Mouse (Mus musculus) ES-E14 (cell line): ENCODE measurements around the gene Pold4. TPM values are rescaled to one million over a fixed set of nuclear protein-coding genes. Genes with fewer than 3 reads are reported as not detected.

Experiments used
- DNase-seq: peaks from one replicate; pipeline ENCODE4 v3.0.0-alpha.2; 2013; ENCODE audit warnings: low read depth, low spot score
- H3K27ac ChIP-seq: 2 replicates; pipeline ENCODE4 v1.5.1; 2012; ENCODE audit warnings: low read depth, mild to moderate bottlenecking, low read length, moderate library complexity, mixed read lengths; ENCODE audit not compliant: poor library complexity, insufficient read depth, severe bottlenecking
- H3K36me3 ChIP-seq: 2 replicates; pipeline ENCODE4 v1.6.1; 2012; ENCODE audit warnings: mild to moderate bottlenecking, low read length, moderate library complexity, mixed read lengths; ENCODE audit not compliant: control insufficient read depth, poor library complexity, insufficient read depth, severe bottlenecking
- H3K4me1 ChIP-seq, 2 experiments: fragments of 150-350 bp in 1 of 2; sonication (generic) in 1 of 2; 2 replicates each; pipeline ENCODE4 v1.6.1; 2012; ENCODE audit warnings: low read length in 2 of 2, mild to moderate bottlenecking in 1 of 2, mixed read lengths in 1 of 2; ENCODE audit not compliant: control insufficient read depth in 2 of 2, insufficient read depth in 2 of 2, poor library complexity in 1 of 2
- H3K4me3 ChIP-seq, 2 experiments: fragments of 150-350 bp in 1 of 2; sonication (generic) in 1 of 2; 2 replicates each; pipeline ENCODE4 v1.5.1; 2012; ENCODE audit warnings: low read length in 2 of 2, low read depth in 1 of 2, mild to moderate bottlenecking in 1 of 2, mixed read lengths in 1 of 2; ENCODE audit not compliant: insufficient read depth in 1 of 2, poor library complexity in 1 of 2, severe bottlenecking in 1 of 2
- H3K9ac ChIP-seq: 2 replicates; pipeline ENCODE4 v1.6.1; 2012; ENCODE audit warnings: low read depth, mild to moderate bottlenecking, low read length, mixed read lengths; ENCODE audit not compliant: poor library complexity, insufficient read depth, severe bottlenecking
- H3K9me3 ChIP-seq: fragments of 150-350 bp; sonication (generic); 2 replicates; pipeline ENCODE4 v1.6.1; 2012; ENCODE audit warnings: low read depth, mild to moderate bottlenecking, low read length; ENCODE audit not compliant: control insufficient read depth, insufficient read depth
- CHD2 ChIP-seq: IDR thresholded peaks from 2 replicates; pipeline ENCODE4 v1.6.1; 2014; ENCODE audit warnings: mild to moderate bottlenecking, low read depth, low read length, inconsistent platforms
- HCFC1 ChIP-seq: IDR thresholded peaks from 2 replicates; pipeline ENCODE4 v1.6.1; 2012; ENCODE audit warnings: low read length, inconsistent platforms, borderline replicate concordance; ENCODE audit not compliant: insufficient read depth
- MAFK ChIP-seq: IDR thresholded peaks from 2 replicates; pipeline ENCODE4 v1.6.1; 2014; ENCODE audit warnings: mild to moderate bottlenecking, low read depth, low read length, inconsistent platforms; ENCODE audit not compliant: insufficient read depth
- ZC3H11A ChIP-seq: IDR thresholded peaks from 2 replicates; pipeline ENCODE4 v1.6.1; 2012; ENCODE audit warnings: low read depth, mild to moderate bottlenecking, inconsistent platforms, low read length, borderline replicate concordance
- ZNF384 ChIP-seq: IDR thresholded peaks from 2 replicates; pipeline ENCODE4 v1.6.1; 2012; ENCODE audit warnings: low read depth, low read length, inconsistent platforms
- in situ Hi-C, 2 experiments: fragments of 600-800 bp; cut with MboI; formaldehyde crosslinking; loops; one replicate each; pipeline ENCODE4 v1.15.1; 2025; ENCODE audit warnings: low sequenced_read_pairs in 2 of 2, inconsistent platforms in 1 of 2; ENCODE audit not compliant: unreplicated experiment in 2 of 2
- total RNA-seq: library from RNA; depleted of rRNA; stranded (reverse); fragments of 300-350 nt; gene quantifications from 2 replicates; pipeline ENCODE4 v1.2.3, GENCODE M21; 2012; rRNA removed

Gene Pold4
- 6.2 and 8.7 TPM in 2 replicates for total RNA-seq

DNA sequence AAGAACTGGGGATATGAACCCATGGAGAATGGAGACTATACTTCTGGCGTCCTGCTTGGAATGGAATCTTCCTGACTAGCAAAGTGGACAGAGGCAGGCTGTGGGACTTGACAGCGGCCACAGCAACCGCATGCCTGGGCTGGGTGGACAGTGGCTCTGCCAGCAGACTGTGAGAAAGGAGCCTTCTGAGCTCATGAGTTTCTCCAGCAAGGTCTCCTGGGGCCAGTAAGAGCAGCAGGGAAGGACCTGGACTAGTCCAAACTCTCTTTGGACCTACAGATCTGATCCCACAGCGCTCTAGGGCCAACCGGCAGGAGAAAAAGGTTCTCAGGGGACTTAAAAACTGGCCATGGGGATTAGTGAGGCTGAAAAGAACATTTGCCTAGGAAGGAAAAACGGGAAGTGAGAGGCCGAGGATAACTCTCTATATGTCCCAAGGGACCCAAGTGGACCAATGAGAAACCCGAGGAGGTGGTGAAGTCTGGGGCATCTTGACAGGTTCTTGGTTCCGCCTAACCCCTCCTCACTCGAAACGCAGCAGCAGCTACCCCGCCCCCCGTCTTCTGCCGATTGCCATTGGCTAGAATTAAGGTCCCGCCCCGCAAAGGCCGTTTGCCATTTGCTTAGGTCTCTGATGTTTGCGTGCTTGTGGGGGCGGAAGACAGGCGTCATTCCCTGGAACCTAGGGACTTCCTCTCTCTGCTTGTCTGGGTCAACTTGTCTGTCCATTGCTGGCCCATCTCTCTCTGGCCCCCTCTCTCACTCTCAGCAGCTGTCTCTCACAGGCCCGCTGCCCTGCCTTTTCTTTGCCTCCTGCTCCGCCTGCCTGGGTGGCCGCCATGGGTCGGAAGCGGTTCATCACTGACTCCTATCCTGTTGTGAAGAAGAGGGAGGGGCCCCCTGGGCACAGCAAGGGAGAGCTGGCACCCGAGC, at the start of gene Pold4:
TSS of gene Pold4 (plus strand) at position 647 of the 933 bp plus-strand sequence.
- DNase-seq, result peak; percentile 79
- in situ Hi-C loops, result no loop called here
- H3K9ac ChIP-seq, result peak within 1 kb of the TSS; percentile 23; the same call in 1 of the 2 replicates
- 0 out of 2 replicates have a peak within 1 kb of the TSS, but pooled peaks have one; percentile 6 for H3K27ac ChIP-seq
- TF ChIP-seq CHD2 (0 out of 2 replicates have a peak, but pooled peaks have one; percentile 40), ZC3H11A (no peak)
- peak within 1 kb of the TSS; percentile 63 to 89 for H3K4me3 ChIP-seq
- H3K36me3 ChIP-seq, result no peaks in the 10 kb centered on the region
- H3K4me1 ChIP-seq, result peaks cover 2 to 9% of the 10 kb centered on the region in 2 experiments; a peak in 1 of 4 replicates
- no peaks in the 10 kb centered on the region for H3K9me3 ChIP-seq

DNA sequence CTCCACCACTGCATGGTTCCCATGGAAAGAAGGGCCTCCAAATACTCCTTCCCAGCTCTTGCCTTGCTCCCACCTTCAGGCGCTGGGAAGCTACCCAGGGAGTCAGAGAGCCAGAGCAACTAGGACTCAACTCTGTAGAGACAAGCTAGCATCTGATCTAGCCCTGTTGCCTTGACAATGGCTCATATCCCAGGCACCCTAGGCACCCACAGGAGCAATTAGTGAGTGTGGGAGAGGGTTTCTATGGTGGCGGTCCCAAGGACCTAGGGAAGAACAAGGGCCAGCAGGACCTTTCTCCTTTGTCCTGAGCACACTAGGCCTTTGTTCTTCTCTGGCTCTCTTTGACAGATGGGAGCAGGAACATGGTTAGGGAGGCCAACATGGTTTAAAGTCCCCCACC, 48.0 kb upstream of the Pold4 start:
- no peak for TF ChIP-seq HCFC1
- no peak for TF ChIP-seq ZC3H11A
- TF ChIP-seq CHD2, result no peak
- TF ChIP-seq ZNF384, result no peak
- no peak for TF ChIP-seq MAFK
- no peak overlapping the region for H3K4me3 ChIP-seq
- H3K27ac ChIP-seq, result no peak overlapping the region
- no peak overlapping the region for H3K9ac ChIP-seq
- in situ Hi-C loops, result no loop called here
- H3K36me3 ChIP-seq, result no peaks in the 10 kb centered on the region
- H3K9me3 ChIP-seq, result no peaks in the 10 kb centered on the region
- no peak for DNase-seq
- peaks cover 4 to 17% of the 10 kb centered on the region in 2 experiments; a peak in 3 of 4 replicates for H3K4me1 ChIP-seq

DNA sequence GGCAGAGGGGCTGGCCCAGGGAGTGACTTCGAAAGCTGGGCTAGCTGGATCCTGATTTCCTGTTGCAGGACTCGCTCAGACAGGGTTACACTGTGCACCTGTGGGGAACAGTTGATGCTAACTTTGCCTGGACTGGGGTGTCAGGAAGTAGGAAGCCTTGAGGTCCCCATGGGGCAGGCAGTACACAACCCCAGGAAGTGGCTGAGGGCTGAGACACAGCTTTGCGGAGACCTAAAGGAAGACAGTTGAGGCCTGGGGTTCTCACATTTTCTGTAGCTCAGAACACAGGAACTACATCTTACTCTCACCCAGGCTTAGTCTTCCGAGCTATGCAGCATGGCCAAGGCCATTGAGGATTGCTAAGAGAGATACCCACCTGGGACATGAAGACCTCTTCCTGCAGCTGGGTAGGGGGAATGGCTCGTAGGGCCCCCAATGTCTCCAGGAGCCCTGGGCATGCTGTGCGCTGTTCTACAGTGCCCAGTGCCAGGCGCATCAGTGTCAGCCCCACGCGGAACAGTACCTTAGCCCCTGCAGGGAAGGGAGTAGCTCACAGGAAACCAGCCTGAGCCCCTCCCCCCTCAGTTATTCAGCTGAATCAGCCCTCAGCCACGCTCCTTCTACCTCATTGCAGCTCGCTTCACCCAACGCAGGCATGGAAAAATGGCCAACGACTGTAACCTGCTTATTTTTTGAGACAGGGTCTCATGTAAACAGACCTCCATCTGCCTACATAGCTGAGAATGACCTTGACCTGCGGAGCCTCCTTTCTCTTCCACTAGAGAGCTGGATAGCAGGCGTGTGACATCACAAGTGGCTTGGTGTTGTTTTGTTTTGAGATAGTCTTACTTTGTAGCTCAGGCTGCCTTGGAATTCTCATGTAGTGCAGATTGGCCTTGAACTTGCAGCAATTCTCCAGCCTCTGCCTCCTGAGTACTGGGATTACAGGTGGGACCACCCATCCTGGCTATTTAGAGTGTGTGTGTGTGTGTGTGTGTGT, 46.4 kb upstream of the Pold4 start:
- in situ Hi-C loops, result no loop called here
- Histone ChIP-seq H3K36me3 (no peaks in the 10 kb centered on the region), H3K4me3 (no peak overlapping the region; a peak in 1 of 4 replicates), H3K27ac (peak overlapping the region; percentile 24; the same call in 1 of the 2 replicates), H3K4me1 (peaks cover 4 to 17% of the 10 kb centered on the region in 2 experiments; a peak in 3 of 4 replicates), H3K9ac (0 out of 2 replicates have a peak overlapping the region, but pooled peaks have one; percentile 6), H3K9me3 (no peaks in the 10 kb centered on the region)
- no peak for TF ChIP-seq CHD2
- TF ChIP-seq HCFC1, result no peak
- TF ChIP-seq ZNF384, result no peak
- TF ChIP-seq MAFK, result no peak
- no peak for TF ChIP-seq ZC3H11A
- no peak for DNase-seq

DNA sequence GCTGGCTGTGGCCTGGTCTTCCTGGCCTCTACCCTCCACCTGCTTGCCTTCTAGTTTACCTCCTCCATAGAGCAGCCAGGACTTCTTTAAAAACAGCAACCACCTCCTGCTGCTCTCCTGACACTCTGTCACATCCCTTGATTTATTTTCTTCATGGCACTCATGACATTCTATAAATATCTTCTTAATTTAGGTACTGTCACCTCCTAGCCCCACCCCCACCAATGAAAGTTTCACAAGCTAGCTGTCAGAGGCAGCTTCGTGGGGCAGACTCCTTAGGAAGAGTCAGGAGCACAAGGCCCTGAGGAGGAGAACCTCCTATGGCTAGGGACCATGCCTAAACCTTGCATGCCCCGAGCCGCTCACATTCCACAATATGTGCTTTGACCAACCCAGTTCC, 44.4 kb upstream of the Pold4 start:
- TF ChIP-seq CHD2 (no peak), ZNF384 (no peak), HCFC1 (no peak), ZC3H11A (no peak), MAFK (no peak)
- in situ Hi-C loops, result no loop called here
- H3K9me3 ChIP-seq, result no peaks in the 10 kb centered on the region
- H3K36me3 ChIP-seq, result no peaks in the 10 kb centered on the region
- no peak overlapping the region for H3K9ac ChIP-seq
- H3K27ac ChIP-seq, result no peak overlapping the region
- H3K4me1 ChIP-seq, result peaks cover 4 to 19% of the 10 kb centered on the region in 2 experiments; a peak in 3 of 4 replicates
- H3K4me3 ChIP-seq, result no peak overlapping the region
- DNase-seq, result no peak
